Mouse (Mus musculus): ENCODE measurements around the gene Ppp1r12c. TPM values are rescaled to one million over a fixed set of nuclear protein-coding genes. Genes with fewer than 3 reads are reported as not detected.
A peak's percentile ranks its signal among the peaks of the same experiment; 100 is the strongest.
"Not testable (repeated sequence)": the region's sequence is repeated elsewhere in the genome, so short reads cannot be mapped to it uniquely, and the experiment has no call there.

The Ppp1r12c gene
- 10 to 100 TPM; 15.5 to 19.0 TPM for total RNA-seq (2021)
- long read RNA-seq, experiment 1, transcript Ppp1r12c-202 (22 exons, 2,667 nt), result minor isoform, 6 of 30 reads
- long read RNA-seq, experiment 1, transcript Ppp1r12c-201 (22 exons, 2,983 nt), result major isoform, 14 of 30 reads
- long read RNA-seq, experiment 1, partial matches to known transcripts, result 1 of 30 reads
- long read RNA-seq, experiment 1, other reads (novel, unspliced or antisense), result 9 of 30 reads
- long read RNA-seq, experiment 2, transcript Ppp1r12c-201 (22 exons, 2,983 nt), result major isoform, 16 of 27 reads
- long read RNA-seq, experiment 2, partial matches to known transcripts, result 1 of 27 reads
- long read RNA-seq, experiment 2, other reads (novel, unspliced or antisense), result 7 of 27 reads

GRCm38 (mm10) chr7:4501558-4502397, at the start of gene Ppp1r12c:
TSS of gene Ppp1r12c (minus strand) at chr7:4501680.
- peak; percentile 97 for DNase-seq (ENCODE audit: low spot score)

- no peak for DNase-seq (ENCODE audit: low spot score)
Observed at GRCm38 (mm10) chr7:4547221-4547641, 45.8 kb upstream of the Ppp1r12c start, which contains the start of gene Syt5. TSS of gene Syt5 (minus strand) at chr7:4547541.

GRCm38 (mm10) chr7:4546591-4547131, 45.2 kb upstream of the Ppp1r12c start:
- no peak for DNase-seq (ENCODE audit: low spot score)

- DNase-seq (ENCODE audit: low spot score), result no peak
Observed at GRCm38 (mm10) chr7:4546050-4546449, 44.6 kb upstream of the Ppp1r12c start.

- no peak for DNase-seq (ENCODE audit: low spot score)
Observed at GRCm38 (mm10) chr7:4542013-4542412, 40.5 kb upstream of the Ppp1r12c start.

- DNase-seq (ENCODE audit: low spot score), result no peak
Observed at GRCm38 (mm10) chr7:4541344-4541743, 39.9 kb upstream of the Ppp1r12c start.

GRCm38 (mm10) chr7:4539019-4539418, 37.5 kb upstream of the Ppp1r12c start:
- no peak for DNase-seq (ENCODE audit: low spot score)

- DNase-seq (ENCODE audit: low spot score), result no peak
Observed at GRCm38 (mm10) chr7:4537181-4537580, 35.7 kb upstream of the Ppp1r12c start.

- DNase-seq (ENCODE audit: low spot score), result no peak
Observed at GRCm38 (mm10) chr7:4536369-4536768, 34.9 kb upstream of the Ppp1r12c start.

- peak; percentile 56 for DNase-seq (ENCODE audit: low spot score)
Observed at GRCm38 (mm10) chr7:4532005-4532729, 30.7 kb upstream of the Ppp1r12c start, which contains the start of gene Dnaaf3. TSS of gene Dnaaf3 (minus strand) at chr7:4532453.

- DNase-seq (ENCODE audit: low spot score), result not testable (repeated sequence)
Observed at GRCm38 (mm10) chr7:4530166-4530565, 28.7 kb upstream of the Ppp1r12c start.

- no peak for DNase-seq (ENCODE audit: low spot score)
Observed at GRCm38 (mm10) chr7:4527302-4527689, 25.8 kb upstream of the Ppp1r12c start.

- DNase-seq (ENCODE audit: low spot score), result peak; percentile 64
Observed at GRCm38 (mm10) chr7:4526341-4527301, 25.1 kb upstream of the Ppp1r12c start.

- peak; percentile 36 for DNase-seq (ENCODE audit: low spot score)
Observed at GRCm38 (mm10) chr7:4524212-4524922, 22.9 kb upstream of the Ppp1r12c start, which contains the start of gene Tnni3. TSS of gene Tnni3 (minus strand) at chr7:4524229.

- DNase-seq (ENCODE audit: low spot score), result no peak
Observed at GRCm38 (mm10) chr7:4523205-4524130, 22.0 kb upstream of the Ppp1r12c start.

GRCm38 (mm10) chr7:4522292-4522691, 20.8 kb upstream of the Ppp1r12c start:
- DNase-seq (ENCODE audit: low spot score), result no peak

- no peak for DNase-seq (ENCODE audit: low spot score)
Observed at GRCm38 (mm10) chr7:4521231-4522003, 19.9 kb upstream of the Ppp1r12c start.

- DNase-seq (ENCODE audit: low spot score), result no peak
Observed at GRCm38 (mm10) chr7:4518487-4518886, 17.0 kb upstream of the Ppp1r12c start.

Measured in gastrocnemius, adult 18-20 months (tissue).